Mouse (Mus musculus): Measurements from ENCODE around the gene Zfp451. TPM values are rescaled to one million over a fixed set of nuclear protein-coding genes. Genes with fewer than 3 reads are reported as not detected.

Gene Zfp451
- total RNA-seq (2015) (28.5 and 29.6 TPM in 2 replicates), total RNA-seq (2017) (15.4 and 16.1 TPM in 2 replicates)

DNA sequence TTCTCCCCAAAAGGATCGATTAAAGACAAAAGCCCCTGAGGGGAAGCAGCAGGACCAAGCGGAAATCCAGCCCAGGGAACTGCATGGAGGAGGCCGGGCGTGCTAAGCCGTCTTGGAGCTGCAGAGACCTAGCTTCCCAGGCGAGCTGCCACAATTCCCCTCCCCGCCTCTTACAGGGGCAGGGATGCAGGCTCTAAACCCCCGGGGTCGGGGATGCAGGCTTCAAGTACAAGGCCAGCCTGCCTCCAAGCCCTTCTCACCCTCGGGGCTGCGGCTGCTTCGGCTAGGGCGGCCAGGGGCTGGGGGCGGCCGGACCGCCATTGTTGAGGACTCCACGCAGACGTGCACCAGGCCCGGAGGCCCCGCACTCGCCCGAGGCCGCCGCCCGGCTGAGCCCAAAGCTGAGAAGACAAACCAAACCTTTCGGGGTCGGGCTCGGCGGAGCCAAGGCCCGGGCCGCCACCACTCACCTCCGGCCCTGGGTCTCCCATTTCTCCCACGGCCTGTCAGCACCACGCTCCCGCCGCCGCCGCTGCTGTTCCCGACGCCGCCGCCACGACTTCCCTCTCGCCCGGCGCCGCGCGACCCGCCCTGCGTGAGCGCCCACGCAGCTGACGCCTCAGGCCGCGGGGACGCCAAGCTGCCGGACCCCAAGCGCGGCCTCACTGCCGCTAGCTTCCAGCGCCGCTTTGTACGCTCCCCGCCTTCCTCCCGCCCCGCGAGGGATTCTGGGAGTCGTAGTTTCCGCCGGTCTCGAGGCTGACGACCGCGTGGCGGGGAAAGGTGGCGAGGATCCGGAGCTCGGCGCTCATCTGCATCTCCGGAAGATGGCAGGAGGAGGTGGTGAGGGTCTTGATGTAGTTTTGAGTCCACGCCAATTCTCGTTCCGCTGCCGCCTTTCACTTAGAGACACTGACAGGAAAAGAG is at the start of gene Zfp451:
Zfp451 (minus strand) TSS at position 728 of the 927 bp plus-strand sequence.
- ATAC-seq (ENCODE audit: poor library complexity, severe bottlenecking), result peak; percentile 97

DNA sequence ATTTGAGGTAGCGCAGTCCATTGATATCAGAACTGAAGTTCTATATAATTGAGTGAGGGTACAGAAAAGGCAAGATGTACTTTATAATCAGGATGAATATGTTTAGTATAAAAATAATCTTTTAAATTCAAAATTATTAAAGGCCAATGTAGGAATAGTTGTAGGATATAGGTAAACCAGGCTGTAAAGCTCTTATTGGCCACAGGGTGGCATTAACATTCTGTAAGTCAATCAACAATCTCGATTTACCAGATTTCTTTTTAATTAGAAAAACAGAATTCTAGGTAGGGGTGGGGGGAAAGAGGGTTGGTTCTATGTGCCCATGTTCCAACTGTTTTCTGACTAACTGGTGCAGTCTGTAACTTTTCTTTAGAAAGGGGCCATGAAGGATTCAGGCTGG is 32.4 kb upstream of the Zfp451 start:
- no peak for ATAC-seq (ENCODE audit: poor library complexity, severe bottlenecking)

DNA sequence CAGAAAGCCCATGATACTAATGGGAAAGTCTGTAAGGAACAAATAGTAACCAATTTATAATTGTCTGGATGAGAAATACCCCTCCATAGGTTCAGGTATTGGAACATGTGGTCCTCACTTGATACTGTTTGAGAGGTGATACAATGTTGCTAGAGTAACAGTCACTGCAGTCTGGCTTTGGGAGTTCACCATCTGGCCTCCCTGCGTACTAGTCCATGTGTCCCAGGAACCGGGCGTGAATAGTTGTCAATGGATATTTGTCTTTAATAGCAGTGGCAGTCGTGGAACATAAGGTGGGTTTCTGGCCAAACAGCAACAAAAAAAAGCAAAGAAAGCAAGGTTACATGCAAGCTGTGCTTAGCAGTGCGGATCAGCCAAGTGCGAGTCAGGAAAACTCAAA is 29.4 kb upstream of the Zfp451 start:
- ATAC-seq (ENCODE audit: poor library complexity, severe bottlenecking), result no peak

DNA sequence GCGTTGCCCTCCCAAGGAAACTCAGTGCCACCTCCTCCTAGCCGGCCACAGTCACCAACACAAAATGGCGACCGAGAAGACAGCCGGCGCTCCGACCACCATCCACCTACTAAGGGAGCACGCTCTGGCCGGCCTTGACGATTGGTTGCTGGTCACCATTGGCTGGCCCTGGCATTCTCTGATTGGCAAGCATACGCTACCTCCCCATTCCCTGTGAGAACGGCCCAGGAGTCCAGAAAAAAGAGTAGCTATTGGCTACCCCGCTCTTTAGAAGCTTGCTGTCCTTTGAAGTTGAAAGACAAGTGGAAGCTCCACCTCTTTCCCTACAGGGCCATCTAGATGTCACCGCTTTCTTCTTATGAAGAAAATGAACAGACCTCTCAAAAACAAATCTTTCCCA is 24.6 kb upstream of the Zfp451 start:
- peak; percentile 51; the same call in 1 of the 2 replicates for ATAC-seq (ENCODE audit: poor library complexity, severe bottlenecking)

DNA sequence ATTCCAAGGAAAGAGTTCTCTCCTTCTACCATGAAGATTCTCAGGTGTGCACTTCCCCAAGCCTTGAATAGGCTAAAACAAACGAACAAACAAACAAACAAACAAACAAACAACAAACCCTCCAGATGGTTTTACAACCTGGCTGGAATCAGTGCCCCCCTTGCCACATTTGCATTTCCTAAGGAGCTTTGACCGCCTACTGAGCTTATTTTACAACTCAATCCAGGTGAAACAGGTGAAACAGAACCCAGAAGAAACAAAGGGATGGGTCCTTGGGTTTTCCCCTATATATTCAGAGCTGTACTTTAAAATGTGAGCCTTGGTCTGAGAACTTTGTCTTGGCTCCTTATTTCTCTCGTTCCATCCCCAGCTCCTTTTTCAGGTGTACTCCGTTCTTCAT is 16.2 kb upstream of the Zfp451 start:
- ATAC-seq (ENCODE audit: poor library complexity, severe bottlenecking), result no peak

DNA sequence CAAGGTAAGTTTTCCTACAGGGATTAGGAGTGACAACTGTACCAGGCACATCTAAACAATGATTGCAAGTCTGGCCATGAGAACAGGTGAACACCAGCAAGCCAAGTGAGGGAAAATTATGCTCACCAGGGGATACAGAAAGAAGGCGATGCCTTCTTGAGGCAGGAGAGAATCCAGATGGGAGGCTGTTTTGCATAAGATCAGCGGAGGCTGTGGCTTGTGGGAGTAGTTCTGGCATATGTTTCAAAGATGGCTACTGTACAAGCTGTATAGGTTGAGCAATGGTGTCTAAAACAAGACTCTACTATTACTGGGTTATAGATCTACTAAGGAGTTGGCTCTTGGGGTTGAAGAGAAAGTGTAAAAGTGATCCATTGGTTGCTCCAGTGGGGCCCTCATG is 3.5 kb upstream of the Zfp451 start:
- ATAC-seq (ENCODE audit: poor library complexity, severe bottlenecking), result no peak

DNA sequence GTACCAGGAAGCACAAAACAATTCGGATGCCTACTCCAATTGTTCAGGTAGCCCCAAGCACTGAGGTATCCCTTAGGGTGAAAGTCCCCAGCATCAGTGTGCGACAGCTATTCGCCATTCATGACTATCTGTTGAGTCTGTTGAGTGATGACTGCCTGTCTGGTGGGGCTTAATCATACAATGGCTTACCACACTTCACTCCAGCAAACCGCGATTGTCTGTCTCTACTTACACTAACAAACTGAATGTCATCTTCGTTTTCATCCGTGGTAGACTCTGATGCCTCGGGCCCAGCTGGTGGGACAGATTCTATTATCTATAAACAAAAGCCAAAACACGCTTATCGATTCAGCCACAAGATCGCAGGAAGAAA is 914 bp downstream of the Zfp451 start:
- 0 out of 2 replicates have a peak, but pooled peaks have one; percentile 3 for ATAC-seq (ENCODE audit: poor library complexity, severe bottlenecking)

DNA sequence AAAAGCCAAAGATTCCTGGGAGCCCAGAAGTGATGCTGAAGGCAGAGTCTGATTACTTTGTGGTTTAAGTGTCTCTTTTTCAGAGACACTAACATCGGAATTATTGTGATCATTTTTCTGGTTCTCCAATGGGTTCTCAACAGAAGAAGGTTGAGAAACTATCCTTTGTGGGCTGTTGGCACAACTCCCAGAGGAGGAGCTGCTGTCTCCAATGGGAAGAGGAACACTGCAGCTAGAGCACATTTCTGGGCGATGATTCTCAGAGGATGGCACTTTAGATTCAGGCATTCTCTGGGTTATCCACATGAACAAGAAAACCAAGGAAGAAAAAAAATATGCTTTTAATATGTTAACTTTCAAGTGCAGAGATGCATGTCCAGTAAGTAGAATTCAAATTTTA is 11.1 kb downstream of the Zfp451 start:
- no peak for ATAC-seq (ENCODE audit: poor library complexity, severe bottlenecking)

DNA sequence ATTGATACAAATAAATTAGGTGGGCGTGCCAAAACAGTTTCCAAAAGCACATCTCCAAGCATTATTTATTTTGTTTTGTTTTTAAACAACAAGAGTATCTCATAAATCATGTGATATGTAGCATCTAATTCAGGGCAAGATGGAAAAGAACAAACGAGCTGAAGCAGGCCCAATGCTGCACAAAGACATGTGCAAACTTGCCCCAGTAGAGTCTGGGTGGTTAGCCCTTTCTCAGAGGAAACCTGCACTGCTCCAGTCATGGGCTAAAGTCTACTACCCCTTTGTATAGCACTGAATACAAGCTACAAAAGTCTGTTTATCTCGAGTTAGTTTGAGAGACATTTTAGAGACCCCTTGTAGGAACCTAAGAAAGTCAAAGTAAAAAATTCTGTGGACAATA is 14.8 kb downstream of the Zfp451 start:
- ATAC-seq (ENCODE audit: poor library complexity, severe bottlenecking), result no peak

DNA sequence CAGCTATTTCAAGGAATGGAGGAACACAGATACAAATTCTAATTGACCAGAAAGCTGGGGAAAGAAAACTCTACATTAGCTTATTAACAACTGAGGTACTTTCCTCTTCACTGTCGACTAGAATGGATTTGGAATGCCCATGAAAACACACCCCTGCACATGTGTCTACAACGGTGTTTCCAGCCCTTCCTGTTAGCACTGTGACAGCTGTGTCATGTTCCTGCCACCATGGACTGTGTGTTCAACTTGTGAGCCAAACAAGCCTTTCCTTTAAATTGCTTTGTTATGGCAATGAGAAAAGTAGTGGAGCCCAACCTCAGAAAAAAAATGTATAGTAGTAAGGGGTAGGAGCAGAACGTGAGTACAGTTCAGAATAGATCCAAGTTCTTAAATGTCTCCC is 25.9 kb downstream of the Zfp451 start:
- no peak for ATAC-seq (ENCODE audit: poor library complexity, severe bottlenecking)

DNA sequence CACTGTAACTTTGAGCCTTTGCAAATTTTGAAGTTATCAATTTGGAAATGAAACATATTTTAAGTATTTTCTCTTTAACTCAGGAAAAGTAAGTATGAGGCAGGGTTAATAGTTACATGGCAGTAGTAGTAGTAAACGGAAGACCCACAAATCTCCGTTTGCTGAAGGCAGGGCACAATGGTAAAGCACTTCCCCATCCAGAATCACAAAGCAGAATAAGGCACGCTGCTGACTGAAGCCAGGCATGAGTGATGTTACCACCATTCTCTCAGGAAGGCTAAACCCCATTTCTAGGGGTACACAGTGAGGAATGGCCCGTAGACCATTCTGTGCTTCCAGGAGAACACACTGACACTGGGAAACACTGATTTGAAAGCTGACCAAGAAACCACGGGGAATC is 26.3 kb downstream of the Zfp451 start:
- no peak for ATAC-seq (ENCODE audit: poor library complexity, severe bottlenecking)

DNA sequence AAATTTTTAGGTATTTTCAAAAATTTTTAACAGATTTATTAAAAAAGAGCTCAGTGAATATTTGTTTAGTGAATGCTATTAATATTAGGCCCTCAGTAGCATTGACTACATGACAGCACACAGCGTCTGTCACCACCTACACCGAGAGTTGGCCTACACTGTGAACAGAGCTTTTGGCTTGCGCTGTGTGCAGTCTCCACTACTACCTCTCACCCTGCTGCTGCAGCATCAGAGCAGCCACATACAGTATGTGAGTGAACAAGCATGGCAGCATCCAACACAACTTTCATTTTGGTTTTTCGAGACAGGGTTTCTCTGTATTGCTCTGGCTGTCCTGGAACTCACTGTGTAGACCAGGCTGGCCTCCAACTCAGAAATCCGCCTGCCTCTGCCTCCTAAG is 29.8 kb downstream of the Zfp451 start:
- ATAC-seq (ENCODE audit: poor library complexity, severe bottlenecking), result no peak

DNA sequence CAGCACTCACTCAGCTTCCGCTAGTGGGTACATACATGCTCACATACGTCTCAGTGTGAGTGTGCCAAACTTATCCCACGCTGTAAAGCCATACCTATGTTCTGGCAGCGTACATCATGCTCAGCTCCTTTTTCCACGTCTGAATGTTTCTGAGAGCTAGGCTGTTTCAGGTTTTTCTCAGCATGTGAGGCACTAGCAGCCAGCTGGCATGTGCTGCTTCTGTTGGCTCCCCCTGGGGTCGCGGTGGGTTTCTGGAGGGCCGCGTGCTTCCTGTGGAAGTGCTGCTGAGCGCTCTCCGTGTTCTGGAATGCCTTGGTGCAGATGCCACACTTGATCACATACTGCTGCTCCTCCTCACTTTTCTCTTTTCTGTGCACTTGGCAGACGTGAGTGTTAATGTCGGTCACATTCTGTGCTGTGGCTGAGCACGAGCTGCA is 38.2 kb downstream of the Zfp451 start:
- ATAC-seq (ENCODE audit: poor library complexity, severe bottlenecking), result no peak

DNA sequence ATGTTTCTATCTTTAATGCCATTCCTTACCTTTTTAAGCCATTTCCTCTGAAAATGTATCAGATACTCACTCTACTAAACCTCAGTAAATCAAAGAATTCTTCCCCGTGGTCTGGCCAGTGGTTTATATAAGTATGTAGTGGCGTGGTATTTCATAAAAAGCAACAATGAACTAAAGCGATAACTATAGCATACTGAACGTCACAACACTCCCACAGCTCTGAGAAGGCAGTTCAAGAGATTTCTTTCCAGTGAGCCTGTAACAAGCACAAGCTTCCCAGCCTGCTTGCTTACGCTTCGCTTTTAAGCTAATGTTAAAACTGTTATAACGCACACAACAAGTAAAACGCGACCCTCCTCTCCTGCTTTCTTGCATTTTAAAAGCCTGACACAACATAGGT is 42.3 kb downstream of the Zfp451 start:
- no peak for ATAC-seq (ENCODE audit: poor library complexity, severe bottlenecking)

DNA sequence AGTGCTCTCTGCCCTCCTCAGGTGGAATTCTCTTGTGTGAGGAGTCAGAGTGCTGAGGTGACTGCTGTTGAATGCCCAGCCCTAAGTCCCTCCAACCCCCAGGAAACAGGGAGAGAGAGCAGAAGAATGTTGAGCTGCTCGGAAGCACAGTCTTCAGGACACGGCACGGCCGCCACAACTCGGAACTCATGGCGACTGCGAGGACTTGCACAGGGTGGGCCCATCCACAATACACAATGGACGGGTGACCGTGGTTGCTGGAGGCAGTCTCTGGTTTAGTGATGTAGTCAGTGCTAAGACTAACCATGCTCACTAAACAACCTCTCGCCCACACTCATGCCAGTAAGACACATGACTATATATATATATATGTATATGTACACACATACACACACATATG is 42.8 kb downstream of the Zfp451 start:
- no peak for ATAC-seq (ENCODE audit: poor library complexity, severe bottlenecking)

DNA sequence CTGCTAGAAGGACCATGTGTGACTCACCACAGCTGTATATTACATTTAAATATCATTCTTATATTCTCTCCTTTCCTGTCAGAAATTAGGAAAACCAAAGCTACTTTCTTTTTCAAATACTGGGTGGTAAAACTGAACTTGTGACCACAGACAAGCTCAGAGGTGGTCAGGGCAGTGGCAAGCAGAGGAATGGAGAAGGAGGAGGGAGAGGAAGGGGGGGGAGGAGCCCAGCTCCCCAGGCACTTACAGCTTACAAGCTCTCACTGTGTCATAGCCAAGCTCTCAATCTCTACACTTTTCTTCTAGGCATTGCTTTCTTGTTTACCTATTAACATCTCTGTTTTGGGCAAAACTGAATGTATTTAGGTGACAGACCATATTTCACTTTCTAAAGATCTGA is 45.6 kb downstream of the Zfp451 start:
- ATAC-seq (ENCODE audit: poor library complexity, severe bottlenecking), result no peak

DNA sequence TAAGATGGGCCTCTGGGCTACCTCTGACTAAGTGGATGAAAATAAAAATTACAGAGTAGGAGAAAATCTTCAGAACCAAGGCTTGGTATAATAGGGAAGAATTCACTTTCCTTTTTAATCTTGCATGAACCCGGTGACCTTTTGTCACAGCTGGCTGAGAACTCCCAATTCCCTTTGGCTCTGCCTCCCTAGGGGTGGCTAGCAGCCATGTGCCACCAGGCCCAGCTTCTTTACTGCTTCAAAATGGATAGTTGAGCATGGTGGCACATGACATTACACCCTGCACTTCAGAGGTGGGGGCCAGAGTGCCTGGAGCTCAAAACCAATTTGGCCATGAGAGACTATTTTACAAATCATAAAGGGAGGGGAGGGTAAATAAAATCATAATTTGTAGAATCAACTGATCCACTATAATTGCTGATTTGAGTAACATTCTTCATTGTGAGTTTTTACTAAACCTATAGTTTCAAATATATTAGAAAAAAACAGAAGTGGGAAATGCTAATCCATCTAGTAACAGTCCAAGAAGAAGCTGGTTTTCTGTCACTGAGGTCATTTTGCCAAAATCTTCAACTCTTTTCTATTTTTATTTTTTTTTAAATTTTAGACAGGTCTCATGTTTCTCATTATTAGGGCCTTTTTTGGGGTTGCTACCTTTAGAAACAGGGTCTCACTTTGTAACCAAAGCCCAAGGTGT is 46.2 kb downstream of the Zfp451 start:
- no peak for ATAC-seq (ENCODE audit: poor library complexity, severe bottlenecking)

DNA sequence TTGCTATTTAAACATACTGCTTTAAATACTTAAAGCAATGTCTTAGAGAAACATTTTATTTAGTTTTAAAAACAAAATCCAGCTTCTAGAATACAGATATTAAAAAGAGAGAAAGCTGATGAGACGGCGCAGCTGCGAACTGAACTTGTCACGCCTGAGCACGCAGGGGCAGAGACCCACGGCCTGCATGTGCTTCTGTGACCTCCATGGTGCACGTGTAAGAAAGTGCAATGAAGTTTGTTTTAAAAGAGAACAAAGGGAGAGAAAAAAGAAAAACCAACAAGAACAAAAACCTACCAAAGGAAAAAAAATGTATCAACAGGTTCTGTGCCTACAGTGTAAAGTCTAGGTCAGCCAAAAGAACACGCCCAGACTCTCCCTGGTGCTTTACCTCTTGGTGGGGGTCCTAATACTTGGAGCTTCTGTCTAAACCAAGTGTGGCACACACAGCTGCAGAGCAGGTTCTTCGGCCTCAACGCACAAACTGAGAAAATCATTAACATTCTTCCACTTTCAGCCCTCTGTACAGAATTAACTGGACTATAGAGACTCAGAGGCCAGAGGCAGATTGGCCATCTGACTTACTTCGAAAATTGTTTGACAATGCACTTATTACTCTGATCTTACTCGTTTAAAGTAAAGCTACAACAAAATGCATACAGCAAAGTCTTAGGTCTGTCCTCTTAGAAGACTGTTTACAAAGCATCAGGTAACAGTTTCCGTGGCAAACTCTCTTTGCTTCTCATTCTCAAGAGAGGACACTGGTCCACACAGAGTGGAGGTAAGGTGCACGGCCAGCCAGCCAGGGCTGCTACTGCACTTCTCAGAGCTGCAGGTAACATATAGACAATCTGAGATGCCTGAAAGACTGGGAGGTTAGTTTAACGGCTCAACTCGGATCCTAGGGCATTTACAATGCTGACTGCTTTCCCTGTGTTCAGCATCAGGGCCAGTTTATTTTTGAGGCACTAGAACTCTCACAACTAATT is 47.6 kb downstream of the Zfp451 start:
- ATAC-seq (ENCODE audit: poor library complexity, severe bottlenecking), result no peak

DNA sequence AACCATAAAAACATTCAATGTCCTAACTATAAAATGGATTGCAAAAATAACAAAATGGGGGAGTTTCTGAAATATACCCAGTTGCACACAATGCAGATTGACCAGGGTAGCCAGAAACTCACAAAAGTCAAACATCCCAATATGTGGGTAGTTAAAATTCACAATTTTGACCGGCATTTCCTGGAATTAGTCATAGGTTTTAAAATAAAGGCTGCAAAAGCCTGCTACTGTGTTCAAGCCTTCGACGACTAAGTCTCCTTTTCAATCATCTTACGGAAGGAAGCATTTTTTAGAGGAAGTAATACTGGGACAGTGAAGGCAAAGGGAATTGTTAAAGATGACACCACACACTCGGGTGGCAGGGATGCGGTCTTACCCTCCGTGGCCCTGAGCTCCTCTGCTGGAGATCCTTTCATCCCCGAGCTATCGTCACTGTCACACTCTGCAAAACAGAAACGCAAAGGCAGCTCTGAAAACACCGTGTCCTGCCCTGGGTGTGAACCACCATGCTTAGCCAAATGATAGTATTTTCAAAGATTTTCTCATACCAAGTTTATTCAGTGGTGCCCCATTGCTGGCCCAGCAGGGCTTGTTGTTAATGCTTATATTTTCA is 48.8 kb downstream of the Zfp451 start:
- no peak for ATAC-seq (ENCODE audit: poor library complexity, severe bottlenecking)

DNA sequence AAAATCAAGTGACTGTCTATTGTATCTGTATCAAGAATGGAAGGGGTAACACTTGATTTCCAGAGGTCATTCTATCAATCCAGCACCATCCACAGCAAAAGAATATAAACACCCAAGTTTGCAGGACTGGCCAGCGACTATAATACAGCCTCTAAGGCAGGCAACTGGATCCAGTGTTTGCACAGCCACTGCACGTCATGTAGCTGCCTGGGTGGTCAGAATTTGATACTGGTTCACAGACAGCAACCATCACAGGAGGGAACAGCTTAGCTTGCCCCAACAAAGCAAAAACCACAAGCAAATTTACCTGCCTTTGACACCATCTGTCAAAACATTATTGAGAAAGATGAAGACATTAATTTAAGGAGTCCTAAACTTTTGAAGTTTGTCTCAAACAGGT is 50.6 kb downstream of the Zfp451 start:
- no peak for ATAC-seq (ENCODE audit: poor library complexity, severe bottlenecking)

All from megakaryocyte, adult 5-6 weeks (primary cell).